Mouse (Mus musculus): ENCODE data around the gene Rgs6.

- TF ChIP-seq POLR2A (IDR thresholded peaks at IDR 0.05; ENCODE audit: low read depth, low read length): no peak
- TF ChIP-seq CTCF (IDR thresholded peaks at IDR 0.05; ENCODE audit: extremely low read depth, insufficient read depth, insufficient read length, insufficient replicate concordance): no peak
Measured at GRCm38 (mm10) chr12:83145074-83145473, 557.0 kb downstream of the Rgs6 start.

Measured in spleen, adult 2 months (tissue).